7 mouse cellular contexts compared by ENCODE assay signal in the genomic region with DNA sequence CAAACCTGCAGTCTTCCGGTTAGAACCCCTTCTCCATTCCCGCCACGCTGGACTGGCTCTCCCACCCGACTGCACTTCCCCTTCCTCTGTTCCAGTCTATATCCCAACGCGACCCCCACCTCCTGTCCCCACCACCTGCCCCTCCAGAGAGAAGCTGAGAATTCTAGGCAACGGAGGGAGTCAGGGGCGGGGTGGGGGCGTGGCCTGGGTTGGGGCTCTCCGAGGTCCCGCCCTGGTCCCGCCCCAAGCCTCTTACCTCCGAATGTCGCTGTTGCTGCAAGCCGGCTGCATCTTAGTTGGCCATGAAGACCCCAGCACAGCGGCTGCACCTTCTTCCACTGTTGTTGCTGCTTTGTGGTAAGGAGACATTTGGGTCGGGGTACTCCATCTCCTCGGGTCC. TPM values are rescaled to one million over a fixed set of nuclear protein-coding genes. Genes with fewer than 3 reads are reported as not detected.
DNase-seq lines count a peak whose midpoint lies in the region; ATAC-seq and TF ChIP-seq lines count a peak whose summit lies in the region.

Gene Ramp3 (plus strand): TSS at position 251 of the 400 bp plus-strand sequence.

- no peak for TF ChIP-seq EP300 in heart, postnatal 0 days (IDR thresholded peaks at IDR 0.05; ENCODE audit: low read depth)

- no peaks in the 10 kb centered on the region for H3K9me3 ChIP-seq in E14TG2a.4 (ENCODE audit: low read length)
- H3K9me3 ChIP-seq in heart, postnatal 0 days (replicated peaks; ENCODE audit: control insufficient read depth, low read length), result no peaks in the 10 kb centered on the region
- no peaks in the 10 kb centered on the region for H3K9me3 ChIP-seq in limb, embryonic 10.5 days (replicated peaks)
- no peaks in the 10 kb centered on the region for H3K9me3 ChIP-seq in midbrain, postnatal 0 days (ENCODE audit: low read length)

- H3K4me2 ChIP-seq in heart, postnatal 0 days (ENCODE audit: low read depth, low read length), result peak within 1 kb of the TSS; percentile 79
- peak within 1 kb of the TSS; percentile 72 for H3K4me2 ChIP-seq in midbrain, postnatal 0 days (ENCODE audit: low read depth, low read length, poor library complexity, severe bottlenecking)

- peak; percentile 57 for DNase-seq in T-cell, adult 2 months (ENCODE audit: low spot score)
- DNase-seq in heart, postnatal 0 days (ENCODE audit: low spot score), result peak; percentile 18
- peak; percentile 82 for DNase-seq in limb, embryonic 10.5 days (ENCODE audit: low spot score)
- peak; percentile 75 for DNase-seq in midbrain, postnatal 0 days (ENCODE audit: low spot score)
- no peak for DNase-seq in urinary bladder, postnatal 25 days (ENCODE audit: low spot score)

- ATAC-seq in common myeloid progenitor, adult 5-6 weeks (replicated peaks; ENCODE audit: low read depth, poor library complexity, severe bottlenecking), result peak; percentile 63
- peak; percentile 53 for ATAC-seq in heart, postnatal 0 days (ENCODE audit: insufficient read depth, low read depth)
- peak; percentile 65 for ATAC-seq in midbrain, postnatal 0 days (ENCODE audit: low FRiP score)

- H3K4me1 ChIP-seq in E14TG2a.4 (replicated peaks; ENCODE audit: low read depth, low read length), result peaks cover 42% of the 10 kb centered on the region
- H3K4me1 ChIP-seq in heart, postnatal 0 days (ENCODE audit: control insufficient read depth, insufficient read depth), result no peaks in the 10 kb centered on the region
- peaks cover 12% of the 10 kb centered on the region for H3K4me1 ChIP-seq in limb, embryonic 10.5 days
- 0 out of 2 replicates have a peak, but pooled peaks cover 2% of the 10 kb centered on the region for H3K4me1 ChIP-seq in midbrain, postnatal 0 days (ENCODE audit: insufficient read depth, low read length)

- peak within 1 kb of the TSS; percentile 73 for H3K4me3 ChIP-seq in E14TG2a.4 (replicated peaks; ENCODE audit: low read length)
- H3K4me3 ChIP-seq in heart, postnatal 0 days (ENCODE audit: low read depth, low read length), result peak within 1 kb of the TSS; percentile 44
- peak within 1 kb of the TSS; percentile 53 for H3K4me3 ChIP-seq in limb, embryonic 10.5 days
- H3K4me3 ChIP-seq in midbrain, postnatal 0 days (ENCODE audit: low read depth, low read length), result peak within 1 kb of the TSS; percentile 40

- no peaks in the 10 kb centered on the region for H3K36me3 ChIP-seq in E14TG2a.4 (ENCODE audit: insufficient read depth, low read length)
- H3K36me3 ChIP-seq in heart, postnatal 0 days (replicated peaks; ENCODE audit: control insufficient read depth, insufficient read depth, low read length), result no peaks in the 10 kb centered on the region
- H3K36me3 ChIP-seq in limb, embryonic 10.5 days, result no peaks in the 10 kb centered on the region
- H3K36me3 ChIP-seq in midbrain, postnatal 0 days (ENCODE audit: insufficient read depth, low read length), result no peaks in the 10 kb centered on the region

- no peak within 1 kb of the TSS for H3K27ac ChIP-seq in heart, postnatal 0 days (ENCODE audit: low read depth)
- H3K27ac ChIP-seq in limb, embryonic 10.5 days, result peak within 1 kb of the TSS; percentile 5; the same call in 1 of the 2 replicates
- no peak within 1 kb of the TSS for H3K27ac ChIP-seq in midbrain, postnatal 0 days (ENCODE audit: low read depth, low read length)

- no peak for TF ChIP-seq CTCF in E14TG2a.4 (conservative IDR thresholded peaks at IDR 0.05; ENCODE audit: low read length)
- no peak for TF ChIP-seq CTCF in heart, postnatal 0 days (IDR thresholded peaks at IDR 0.05; ENCODE audit: low read depth)
- peak; percentile 34 for TF ChIP-seq CTCF in midbrain, postnatal 0 days (IDR thresholded peaks at IDR 0.05)

- H3K27me3 ChIP-seq in E14TG2a.4 (ENCODE audit: insufficient read depth, low read length), result peaks cover 16% of the 10 kb centered on the region
- H3K27me3 ChIP-seq in heart, postnatal 0 days (ENCODE audit: control insufficient read depth, insufficient read depth, low read length), result peaks cover 4% of the 10 kb centered on the region; the same call in 1 of the 2 replicates
- H3K27me3 ChIP-seq in limb, embryonic 10.5 days (ENCODE audit: low read depth, poor library complexity, severe bottlenecking), result 0 out of 2 replicates have a peak, but pooled peaks cover 6% of the 10 kb centered on the region
- H3K27me3 ChIP-seq in midbrain, postnatal 0 days (ENCODE audit: insufficient read depth, low read length), result no peaks in the 10 kb centered on the region

- WGBS in heart, postnatal 0 days, result 1% methylated on average over 18 of the region's 18 CpGs
- WGBS in limb, embryonic 10.5 days, result under 1% methylated on average over 18 of the region's 18 CpGs
- WGBS in midbrain, postnatal 0 days, result 1% methylated on average over 18 of the region's 18 CpGs

- H3K9ac ChIP-seq in heart, postnatal 0 days (replicated peaks; ENCODE audit: low read depth, low read length), result 0 out of 2 replicates have a peak within 1 kb of the TSS, but pooled peaks have one; percentile 5
- peak within 1 kb of the TSS; percentile 30; the same call in 1 of the 2 replicates for H3K9ac ChIP-seq in midbrain, postnatal 0 days (replicated peaks; ENCODE audit: low read length, poor library complexity, severe bottlenecking)

RNA-seq across cellular contexts. Expression of gene Ramp3, which starts in this region (rescaled TPM):
- not detected in 2 replicates for total RNA-seq in common myeloid progenitor, adult 5-6 weeks (2017)
- 4.6 and 16.9 TPM in 2 replicates for total RNA-seq in heart, postnatal 0 days (2014; rRNA removed; ENCODE audit: low replicate concordance)
- polyA plus RNA-seq in heart, postnatal 0 days (2015; fragmentation: Nextera tagmentation; extraction: Ambion mirVana), result 5.0 TPM in 2 replicates
- polyA plus RNA-seq in limb, embryonic 10.5 days (2016; fragmentation: Nextera tagmentation; extraction: Ambion mirVana), result 2.6 and 3.3 TPM in 2 replicates
- total RNA-seq in midbrain, postnatal 0 days (2014; rRNA removed), result 16.1 and 25.0 TPM in 2 replicates
- 14.8 and 15.6 TPM in 2 replicates for polyA plus RNA-seq in midbrain, postnatal 0 days (2015; fragmentation: Nextera tagmentation; extraction: Ambion mirVana)

Comparison
In these comparisons a context has a peak if more than half of its experiments do, and no peak if none do; other contexts are left out.
1. Peak in ATAC-seq in common myeloid progenitor, adult 5-6 weeks; RNA of the gene not detected or under 1 TPM.